Mouse (Mus musculus): ENCODE data around the gene Myrip. TPM values are rescaled to one million over a fixed set of nuclear protein-coding genes. Genes with fewer than 3 reads are reported as not detected.
"Not testable (repeated sequence)": the region's sequence is repeated elsewhere in the genome, so short reads cannot be mapped to it uniquely, and the experiment has no call there.

Myrip gene
- polyA plus RNA-seq (2014; fragmentation: Nextera tagmentation; extraction: Ambion mirVana), result 1.5 and 2.2 TPM in 2 replicates

DNA sequence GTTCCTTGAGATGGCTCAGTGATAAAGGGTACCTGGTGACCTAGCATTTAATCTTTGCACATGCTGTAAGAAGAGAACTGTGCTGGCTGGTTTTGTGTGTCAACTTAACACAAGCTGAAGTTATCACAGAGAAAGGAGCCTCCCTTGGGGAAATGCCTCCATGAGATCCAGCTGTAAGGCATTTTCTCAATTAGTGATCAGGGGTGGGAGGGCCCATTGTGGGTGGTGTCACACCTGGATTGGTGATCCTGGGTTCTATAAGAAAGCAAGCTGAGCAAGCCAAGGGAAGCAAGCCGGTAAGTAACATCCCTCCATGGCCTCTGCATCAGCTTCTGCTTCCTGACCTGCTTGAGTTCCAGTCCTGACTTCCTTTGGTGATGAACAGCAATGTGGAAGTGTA lies at the start of gene Myrip:
TSS of gene Myrip (plus strand) at position 301 of the 400 bp plus-strand sequence.
- not testable (repeated sequence) for H3K27ac ChIP-seq (ENCODE audit: low read depth); H3K4me3 ChIP-seq (ENCODE audit: low read depth, low read length); H3K4me1 ChIP-seq (replicated peaks; ENCODE audit: control insufficient read depth, insufficient read depth, low read length); H3K9ac ChIP-seq (ENCODE audit: low read length); H3K36me3 ChIP-seq (ENCODE audit: control insufficient read depth, insufficient read depth, low read length); ATAC-seq (replicated peaks; ENCODE audit: low FRiP score, low TSS enrichment, low read depth); H3K9me3 ChIP-seq (ENCODE audit: control insufficient read depth, low read length); H3K4me2 ChIP-seq (ENCODE audit: low read length); DNase-seq (ENCODE audit: low spot score)
- H3K27me3 ChIP-seq (replicated peaks; ENCODE audit: control insufficient read depth, insufficient read depth, low read length), result peaks cover 43% of the 10 kb centered on the region
- WGBS, result 88% methylated on average over 1 of the region's 1 CpGs

DNA sequence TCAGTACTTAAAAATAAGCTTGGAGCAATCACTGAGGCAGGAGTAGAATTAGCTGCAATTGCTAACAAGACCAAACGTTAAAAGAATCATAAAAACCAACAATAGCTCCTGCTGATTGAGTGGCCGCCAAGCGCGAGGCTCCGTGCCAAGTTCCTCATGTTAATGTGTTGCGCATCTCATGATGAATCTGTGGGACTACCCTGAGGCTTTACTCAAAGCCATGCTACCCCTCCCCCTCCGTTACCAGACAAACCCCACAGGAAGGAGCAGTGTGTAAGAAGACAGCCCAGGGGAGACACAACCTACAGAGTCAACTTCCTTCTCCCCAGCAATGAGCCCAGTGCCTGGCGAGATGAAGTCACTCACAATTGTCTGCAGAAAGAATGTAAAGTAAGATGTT lies 41.5 kb upstream of the Myrip start:
- no peaks in the 10 kb centered on the region for H3K9me3 ChIP-seq (ENCODE audit: control insufficient read depth, low read length)
- DNase-seq (ENCODE audit: low spot score), result peak; percentile 51

DNA sequence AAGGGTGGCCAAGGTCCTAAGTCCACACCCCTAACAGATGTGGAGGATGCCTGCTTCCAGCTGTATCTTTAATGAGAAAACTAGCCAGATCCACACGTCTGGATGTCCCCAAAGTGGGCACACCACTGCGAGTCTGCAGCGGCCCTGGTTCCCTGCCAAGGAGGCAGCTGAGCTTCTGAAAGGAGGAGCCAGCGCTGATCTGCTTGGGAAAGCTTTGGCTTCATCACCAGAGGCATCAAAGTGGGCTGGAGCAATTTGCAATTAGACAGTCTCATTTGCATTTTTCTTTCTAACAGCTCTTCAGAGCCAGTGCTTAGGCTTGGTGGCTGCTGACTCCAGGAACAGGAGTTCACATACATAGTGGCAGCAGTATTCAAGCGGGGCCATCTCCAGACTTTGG lies 37.3 kb upstream of the Myrip start:
- Histone ChIP-seq H3K27me3 (replicated peaks; ENCODE audit: control insufficient read depth, insufficient read depth, low read length) (no peaks in the 10 kb centered on the region), H3K9me3 (ENCODE audit: control insufficient read depth, low read length) (no peaks in the 10 kb centered on the region), H3K27ac (ENCODE audit: low read depth) (no peak overlapping the region), H3K4me3 (ENCODE audit: low read depth, low read length) (no peak overlapping the region), H3K4me2 (ENCODE audit: low read length) (no peak overlapping the region), H3K9ac (ENCODE audit: low read length) (no peak overlapping the region), H3K4me1 (replicated peaks; ENCODE audit: control insufficient read depth, insufficient read depth, low read length) (no peaks in the 10 kb centered on the region), H3K36me3 (ENCODE audit: control insufficient read depth, insufficient read depth, low read length) (no peaks in the 10 kb centered on the region)
- DNase-seq (ENCODE audit: low spot score) (no peak), ATAC-seq (replicated peaks; ENCODE audit: low FRiP score, low TSS enrichment, low read depth) (no peak)
- 60% methylated on average over 5 of the region's 5 CpGs for WGBS

More for the DNA sequence above, 41.5 kb upstream of the Myrip start:
- no peaks in the 10 kb centered on the region for H3K36me3 ChIP-seq (ENCODE audit: control insufficient read depth, insufficient read depth, low read length)
- no peaks in the 10 kb centered on the region for H3K4me1 ChIP-seq (replicated peaks; ENCODE audit: control insufficient read depth, insufficient read depth, low read length)
- H3K4me2 ChIP-seq (ENCODE audit: low read length), result no peak overlapping the region
- 67% methylated on average over 8 of the region's 8 CpGs for WGBS
- H3K27me3 ChIP-seq (replicated peaks; ENCODE audit: control insufficient read depth, insufficient read depth, low read length), result no peaks in the 10 kb centered on the region
- H3K27ac ChIP-seq (ENCODE audit: low read depth), result no peak overlapping the region
- no peak overlapping the region for H3K9ac ChIP-seq (ENCODE audit: low read length)
- H3K4me3 ChIP-seq (ENCODE audit: low read depth, low read length), result no peak overlapping the region
- no peak for ATAC-seq (replicated peaks; ENCODE audit: low FRiP score, low TSS enrichment, low read depth)

DNA sequence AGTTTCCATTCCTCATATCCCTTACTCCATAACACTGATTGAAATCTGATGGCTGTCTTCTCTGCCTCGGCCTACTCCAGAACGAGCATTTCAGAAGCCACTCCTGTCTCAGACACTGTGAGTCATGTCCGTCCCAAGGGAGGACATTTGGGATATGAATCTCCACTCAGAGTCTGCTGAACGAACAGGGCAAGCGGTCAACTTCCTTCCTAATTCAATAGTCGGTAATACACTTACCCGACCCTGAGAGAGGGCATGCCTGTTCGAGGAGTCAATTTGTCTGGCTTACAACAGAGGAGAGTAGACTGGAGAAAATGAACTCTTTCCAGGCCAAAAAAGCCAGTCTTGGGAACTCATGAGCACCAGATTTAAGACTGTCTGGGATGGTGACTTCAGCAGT lies 28.2 kb upstream of the Myrip start:
- no peaks in the 10 kb centered on the region for H3K27me3 ChIP-seq (replicated peaks; ENCODE audit: control insufficient read depth, insufficient read depth, low read length)
- 64% methylated on average over 8 of the region's 8 CpGs for WGBS

DNA sequence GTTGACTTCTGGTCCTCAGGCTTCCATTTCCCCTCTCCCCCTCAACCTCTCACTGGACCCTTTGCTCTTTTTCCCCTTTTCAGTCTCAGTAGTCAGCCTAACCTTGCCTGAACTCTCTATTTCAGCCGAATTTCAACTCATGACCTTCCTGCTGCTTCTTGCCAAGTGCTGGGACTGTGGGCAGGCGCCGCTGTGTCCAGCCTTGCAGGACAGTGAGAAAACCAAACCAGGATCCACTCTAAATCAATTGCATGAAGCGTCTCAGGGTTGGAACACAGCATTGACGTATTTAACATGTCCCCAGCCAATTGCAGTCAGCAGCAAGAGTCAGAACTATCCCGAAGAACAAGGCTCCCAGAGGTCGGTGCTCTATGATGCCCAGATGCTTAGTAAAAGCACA lies 26.1 kb upstream of the Myrip start:
- no peaks in the 10 kb centered on the region; the same call in 1 of the 2 replicates for H3K9me3 ChIP-seq (ENCODE audit: control insufficient read depth, low read length)
- no peak overlapping the region for H3K4me3 ChIP-seq (ENCODE audit: low read depth, low read length)
- H3K9ac ChIP-seq (ENCODE audit: low read length), result no peak overlapping the region
- H3K36me3 ChIP-seq (ENCODE audit: control insufficient read depth, insufficient read depth, low read length), result no peaks in the 10 kb centered on the region
- H3K27me3 ChIP-seq (replicated peaks; ENCODE audit: control insufficient read depth, insufficient read depth, low read length), result no peaks in the 10 kb centered on the region
- 66% methylated on average over 7 of the region's 7 CpGs for WGBS
- no peak for ATAC-seq (replicated peaks; ENCODE audit: low FRiP score, low TSS enrichment, low read depth)
- no peak for DNase-seq (ENCODE audit: low spot score)
- no peaks in the 10 kb centered on the region for H3K4me1 ChIP-seq (replicated peaks; ENCODE audit: control insufficient read depth, insufficient read depth, low read length)
- H3K4me2 ChIP-seq (ENCODE audit: low read length), result no peak overlapping the region
- no peak overlapping the region for H3K27ac ChIP-seq (ENCODE audit: low read depth)

More for the DNA sequence above, 28.2 kb upstream of the Myrip start:
- Histone ChIP-seq H3K27ac (ENCODE audit: low read depth) (no peak overlapping the region), H3K9ac (ENCODE audit: low read length) (no peak overlapping the region), H3K9me3 (ENCODE audit: control insufficient read depth, low read length) (no peaks in the 10 kb centered on the region), H3K36me3 (ENCODE audit: control insufficient read depth, insufficient read depth, low read length) (no peaks in the 10 kb centered on the region), H3K4me3 (ENCODE audit: low read depth, low read length) (no peak overlapping the region), H3K4me2 (ENCODE audit: low read length) (no peak overlapping the region), H3K4me1 (replicated peaks; ENCODE audit: control insufficient read depth, insufficient read depth, low read length) (no peaks in the 10 kb centered on the region)
- ATAC-seq (replicated peaks; ENCODE audit: low FRiP score, low TSS enrichment, low read depth) (no peak), DNase-seq (ENCODE audit: low spot score) (no peak)

DNA sequence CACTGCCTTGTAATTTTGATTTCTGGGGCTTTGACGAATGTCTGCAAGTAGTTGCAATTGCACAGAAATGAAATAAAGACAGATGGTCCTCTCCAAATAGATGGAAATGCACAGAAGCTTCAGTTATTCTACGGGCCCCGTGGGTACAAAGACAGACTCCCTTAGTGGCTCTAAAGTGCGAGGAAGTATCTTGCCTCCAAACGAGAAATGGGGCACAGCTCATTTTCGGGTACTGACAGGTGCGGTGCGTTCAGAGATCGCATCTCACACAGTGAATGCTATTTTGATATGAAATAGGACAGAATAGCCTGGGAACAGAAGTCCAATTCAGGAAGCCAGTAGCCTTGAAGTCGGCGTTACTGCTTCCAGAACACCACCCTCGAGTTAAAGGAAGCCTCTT lies 20.2 kb upstream of the Myrip start:
- Histone ChIP-seq H3K9me3 (ENCODE audit: control insufficient read depth, low read length) (no peaks in the 10 kb centered on the region; the same call in 1 of the 2 replicates), H3K27me3 (replicated peaks; ENCODE audit: control insufficient read depth, insufficient read depth, low read length) (no peaks in the 10 kb centered on the region)
- WGBS, result 86% methylated on average over 12 of the region's 12 CpGs

DNA sequence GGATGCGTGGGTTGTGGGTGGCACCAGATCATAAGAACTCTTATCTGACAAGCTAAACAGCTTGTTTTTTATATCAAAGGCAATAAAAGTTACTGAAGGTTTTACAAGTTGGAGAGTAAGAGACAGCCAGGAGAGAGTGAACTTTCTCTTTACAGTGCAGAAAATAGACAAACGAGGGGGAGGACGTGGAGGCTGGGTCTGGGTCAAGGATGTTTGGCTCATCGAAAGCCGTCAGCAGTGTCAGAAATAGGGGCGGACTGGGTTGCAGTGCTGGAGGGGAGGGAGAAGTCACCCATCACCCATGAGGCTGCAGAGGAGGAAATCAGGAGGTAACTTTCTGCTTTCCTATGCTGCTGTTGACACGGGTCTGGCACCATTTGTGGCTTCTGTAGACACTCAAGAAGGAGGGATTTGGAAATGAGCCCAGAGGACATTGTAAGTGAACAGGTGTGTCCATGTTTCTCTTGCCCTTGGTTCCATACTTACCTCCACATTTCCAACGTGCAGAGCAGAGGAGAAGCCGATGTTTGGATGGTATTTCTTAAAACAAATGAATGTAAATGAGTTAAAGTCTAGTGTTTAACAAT lies 18.8 kb upstream of the Myrip start:
- H3K27me3 ChIP-seq (replicated peaks; ENCODE audit: control insufficient read depth, insufficient read depth, low read length), result no peaks in the 10 kb centered on the region
- no peak overlapping the region for H3K4me3 ChIP-seq (ENCODE audit: low read depth, low read length)
- H3K9ac ChIP-seq (ENCODE audit: low read length), result no peak overlapping the region
- DNase-seq (ENCODE audit: low spot score) (no peak), ATAC-seq (replicated peaks; ENCODE audit: low FRiP score, low TSS enrichment, low read depth) (no peak)
- H3K9me3 ChIP-seq (ENCODE audit: control insufficient read depth, low read length), result no peaks in the 10 kb centered on the region; the same call in 1 of the 2 replicates
- no peaks in the 10 kb centered on the region for H3K4me1 ChIP-seq (replicated peaks; ENCODE audit: control insufficient read depth, insufficient read depth, low read length)
- no peak overlapping the region for H3K4me2 ChIP-seq (ENCODE audit: low read length)
- no peak overlapping the region for H3K27ac ChIP-seq (ENCODE audit: low read depth)
- WGBS, result 56% methylated on average over 9 of the region's 9 CpGs
- H3K36me3 ChIP-seq (ENCODE audit: control insufficient read depth, insufficient read depth, low read length), result no peaks in the 10 kb centered on the region

More for the DNA sequence above, 20.2 kb upstream of the Myrip start:
- Histone ChIP-seq H3K4me3 (ENCODE audit: low read depth, low read length) (no peak overlapping the region), H3K9ac (ENCODE audit: low read length) (no peak overlapping the region), H3K36me3 (ENCODE audit: control insufficient read depth, insufficient read depth, low read length) (no peaks in the 10 kb centered on the region), H3K4me2 (ENCODE audit: low read length) (no peak overlapping the region), H3K4me1 (replicated peaks; ENCODE audit: control insufficient read depth, insufficient read depth, low read length) (no peaks in the 10 kb centered on the region), H3K27ac (ENCODE audit: low read depth) (no peak overlapping the region)
- ATAC-seq (replicated peaks; ENCODE audit: low FRiP score, low TSS enrichment, low read depth) (no peak), DNase-seq (ENCODE audit: low spot score) (no peak)

DNA sequence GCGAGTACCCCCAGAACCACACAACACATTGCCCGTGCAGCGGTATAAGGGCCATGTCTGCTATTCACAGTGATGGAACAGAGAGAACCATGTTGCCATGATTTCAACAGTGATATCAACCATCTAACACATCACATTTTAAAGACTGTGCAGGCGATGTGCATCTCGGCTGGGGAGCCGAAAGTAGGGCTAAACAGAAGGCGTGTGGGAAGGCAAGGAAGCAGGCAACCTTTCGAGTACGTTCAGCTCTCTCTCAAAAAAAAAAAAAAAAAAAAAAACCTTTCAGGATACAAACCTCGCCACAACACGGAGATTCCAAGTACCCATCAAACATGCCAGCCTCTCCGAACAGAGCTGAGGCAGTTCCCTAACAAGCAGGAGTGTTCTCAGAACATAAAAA lies 17.8 kb upstream of the Myrip start:
- H3K4me1 ChIP-seq (replicated peaks; ENCODE audit: control insufficient read depth, insufficient read depth, low read length), result no peaks in the 10 kb centered on the region
- ATAC-seq (replicated peaks; ENCODE audit: low FRiP score, low TSS enrichment, low read depth) (no peak), DNase-seq (ENCODE audit: low spot score) (no peak)
- H3K4me2 ChIP-seq (ENCODE audit: low read length), result no peak overlapping the region
- H3K27ac ChIP-seq (ENCODE audit: low read depth), result no peak overlapping the region
- no peaks in the 10 kb centered on the region; the same call in 1 of the 2 replicates for H3K9me3 ChIP-seq (ENCODE audit: control insufficient read depth, low read length)
- no peaks in the 10 kb centered on the region for H3K27me3 ChIP-seq (replicated peaks; ENCODE audit: control insufficient read depth, insufficient read depth, low read length)
- H3K36me3 ChIP-seq (ENCODE audit: control insufficient read depth, insufficient read depth, low read length), result no peaks in the 10 kb centered on the region
- no peak overlapping the region for H3K9ac ChIP-seq (ENCODE audit: low read length)
- no peak overlapping the region for H3K4me3 ChIP-seq (ENCODE audit: low read depth, low read length)
- 91% methylated on average over 12 of the region's 12 CpGs for WGBS

DNA sequence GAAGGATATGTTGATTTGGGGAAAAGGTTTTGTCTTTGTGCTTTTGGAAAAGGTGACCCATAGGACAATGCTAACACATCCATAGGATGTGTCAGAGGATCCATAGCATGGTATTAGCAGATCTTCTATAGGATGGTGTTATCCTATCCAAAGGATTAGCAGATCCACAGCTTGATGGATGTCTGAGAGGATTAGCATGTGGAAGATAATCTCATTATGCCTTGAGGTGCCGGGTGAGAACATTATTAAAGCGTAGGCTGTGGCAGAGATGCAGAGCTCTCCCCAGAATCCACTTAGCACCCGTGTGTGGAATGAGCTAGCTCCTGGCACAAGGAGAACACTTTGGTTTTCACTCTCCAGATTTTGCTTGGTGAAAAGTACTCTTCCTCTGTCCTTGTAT lies 13.3 kb upstream of the Myrip start:
- Histone ChIP-seq H3K27me3 (replicated peaks; ENCODE audit: control insufficient read depth, insufficient read depth, low read length) (no peaks in the 10 kb centered on the region), H3K4me2 (ENCODE audit: low read length) (no peak overlapping the region), H3K36me3 (ENCODE audit: control insufficient read depth, insufficient read depth, low read length) (no peaks in the 10 kb centered on the region), H3K9ac (ENCODE audit: low read length) (no peak overlapping the region), H3K9me3 (ENCODE audit: control insufficient read depth, low read length) (no peaks in the 10 kb centered on the region), H3K27ac (ENCODE audit: low read depth) (no peak overlapping the region), H3K4me3 (ENCODE audit: low read depth, low read length) (no peak overlapping the region), H3K4me1 (replicated peaks; ENCODE audit: control insufficient read depth, insufficient read depth, low read length) (no peaks in the 10 kb centered on the region)
- no peak for ATAC-seq (replicated peaks; ENCODE audit: low FRiP score, low TSS enrichment, low read depth)
- no peak for DNase-seq (ENCODE audit: low spot score)
- 46% methylated on average over 3 of the region's 3 CpGs for WGBS
